Mouse (Mus musculus): ENCODE results near the gene Qrfp.

DNA sequence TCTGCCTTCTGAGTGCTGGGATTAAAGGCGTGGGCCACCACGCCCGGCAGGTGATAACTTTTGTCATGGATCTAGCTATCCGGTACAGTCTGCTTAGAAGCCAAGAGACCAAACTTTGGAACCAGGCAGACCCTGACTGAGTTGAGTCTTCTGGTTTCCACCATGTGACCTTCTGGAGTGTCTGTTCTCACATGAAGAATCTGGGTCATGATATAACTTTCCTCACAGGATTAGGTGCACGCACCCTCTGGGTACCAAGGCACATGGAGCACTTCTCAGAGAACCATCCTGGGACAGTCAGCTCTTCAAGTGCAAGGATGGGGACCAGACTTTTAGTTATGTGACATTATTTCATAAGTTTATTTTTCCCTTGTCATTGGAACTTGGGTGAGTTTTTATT is 51.4 kb downstream of the Qrfp start:
- no peak for TF ChIP-seq CTCF (IDR thresholded peaks at IDR 0.05; ENCODE audit: low read depth, low read length)
- no peak for TF ChIP-seq POLR2A (IDR thresholded peaks at IDR 0.05; ENCODE audit: borderline replicate concordance, low read depth, low read length)

Measured in bone marrow macrophage, adult 2 months (primary cell).